Mouse (Mus musculus): ENCODE data around the gene Gm29554. TPM values are rescaled to one million over a fixed set of nuclear protein-coding genes. Genes with fewer than 3 reads are reported as not detected.
"Not testable (repeated sequence)": the region's sequence is repeated elsewhere in the genome, so short reads cannot be mapped to it uniquely, and the experiment has no call there.

Gene Gm29554
- not detected in 2 replicates for total RNA-seq (2012; rRNA removed)
- not detected for polyA plus RNA-seq (2012; ENCODE audit: insufficient read depth in 1 of 2, insufficient read length in 2 of 2, low read depth in 1 of 2, low replicate concordance in 2 of 2, missing spikeins in 1 of 2)

- H3K9ac ChIP-seq (ENCODE audit: control insufficient read depth, low read depth, low read length, poor library complexity, severe bottlenecking); H3K4me3 ChIP-seq (ENCODE audit: control insufficient read depth in 1 of 2, insufficient read depth in 1 of 2, low read depth in 2 of 2, low read length in 2 of 2); DNase-seq (ENCODE audit: low read depth, low spot score); H3K9me3 ChIP-seq (replicated peaks; ENCODE audit: insufficient read depth, low read length); H3K27me3 ChIP-seq (ENCODE audit: control insufficient read depth in 1 of 2, insufficient read depth in 2 of 2, low read length in 2 of 2); H3K27ac ChIP-seq (ENCODE audit: control insufficient read depth, low read depth, low read length); H3K36me3 ChIP-seq (ENCODE audit: control insufficient read depth in 1 of 2, insufficient read depth in 2 of 2, low read length in 2 of 2); H3K79me2 ChIP-seq (ENCODE audit: control insufficient read depth, insufficient read depth, low read length, poor library complexity); H3K4me1 ChIP-seq (ENCODE audit: control insufficient read depth in 1 of 2, insufficient read depth in 2 of 2, low read length in 2 of 2): not testable (repeated sequence)
Observed at GRCm38 (mm10) chrY:12273632-12274031, at the start of gene Gm29554. TSS of gene Gm29554 (plus strand) at chrY:12273932.

Other genes with a start within 250 kb of the Gm29554 start
- gene Gm20812, start 108.0 kb downstream of the Gm29554 start, total RNA-seq (2012; rRNA removed) = not detected in 2 replicates
- not detected for gene Gm20812, start 108.0 kb downstream of the Gm29554 start, polyA plus RNA-seq (2012; ENCODE audit: insufficient read depth in 1 of 2, insufficient read length in 2 of 2, low read depth in 1 of 2, low replicate concordance in 2 of 2, missing spikeins in 1 of 2)

Measured in MEL (cell line).